Mouse (Mus musculus) cerebellum, postnatal 14 days (tissue): ENCODE results near the gene Ypel4.
A peak's percentile ranks its signal among the peaks of the same experiment; 100 is the strongest.

ENCODE experiments used
- DNase-seq, 2 experiments: peaks; one replicate each; pipeline ENCODE4 v3.0.0; 2021; ENCODE audit warnings: mixed read lengths in 2 of 2

Ypel4 gene

GRCm38 (mm10) chr2:84762295-84762694 is 28.4 kb downstream of the Ypel4 start:
- no peak for DNase-seq

GRCm38 (mm10) chr2:84762818-84763217 is 29.0 kb downstream of the Ypel4 start:
- DNase-seq = no peak

GRCm38 (mm10) chr2:84770501-84770900 is 36.6 kb downstream of the Ypel4 start:
- no peak for DNase-seq

GRCm38 (mm10) chr2:84772454-84772853 is 38.6 kb downstream of the Ypel4 start:
- no peak for DNase-seq

GRCm38 (mm10) chr2:84773195-84773594 is 39.3 kb downstream of the Ypel4 start:
- peak in 1 of 2 experiments; percentile 29 for DNase-seq

- peak; percentile 71 to 78 for DNase-seq
Measured at GRCm38 (mm10) chr2:84774751-84775150, 40.9 kb downstream of the Ypel4 start.

GRCm38 (mm10) chr2:84775241-84775640 is 41.4 kb downstream of the Ypel4 start, which contains the start of gene Serping1:
Gene Serping1, minus strand, starts transcription at chr2:84775444.
- peak; percentile 17 to 25 for DNase-seq

- peak; percentile 20 to 29 for DNase-seq
Measured at GRCm38 (mm10) chr2:84775665-84776064, 41.8 kb downstream of the Ypel4 start.

GRCm38 (mm10) chr2:84777706-84778105 is 43.8 kb downstream of the Ypel4 start:
- DNase-seq = no peak

- no peak for DNase-seq
Measured at GRCm38 (mm10) chr2:84779210-84779609, 45.4 kb downstream of the Ypel4 start.

- DNase-seq = no peak
Measured at GRCm38 (mm10) chr2:84783315-84783714, 49.5 kb downstream of the Ypel4 start.

- DNase-seq = no peak
Measured at GRCm38 (mm10) chr2:84783840-84784566, 50.1 kb downstream of the Ypel4 start.
